Mouse (Mus musculus) lung, postnatal 36 days (tissue): ENCODE results near the gene Acot12.

Experiments
- DNase-seq: peaks from one replicate; pipeline ENCODE4 v3.0.0; 2022; ENCODE audit warnings: mixed read lengths

The Acot12 gene

GRCm38 (mm10) chr13:91741280-91742047, at the start of gene Acot12:
Gene Acot12, plus strand, starts transcription at chr13:91741512.
- DNase-seq: no peak

GRCm38 (mm10) chr13:91693615-91694014, 47.7 kb upstream of the Acot12 start:
- no peak for DNase-seq

GRCm38 (mm10) chr13:91695406-91695805, 45.9 kb upstream of the Acot12 start:
- no peak for DNase-seq

GRCm38 (mm10) chr13:91696109-91696645, 45.1 kb upstream of the Acot12 start:
- no peak for DNase-seq

- DNase-seq: peak; percentile 62
Measured at GRCm38 (mm10) chr13:91697011-91697410, 44.3 kb upstream of the Acot12 start.

DNA sequence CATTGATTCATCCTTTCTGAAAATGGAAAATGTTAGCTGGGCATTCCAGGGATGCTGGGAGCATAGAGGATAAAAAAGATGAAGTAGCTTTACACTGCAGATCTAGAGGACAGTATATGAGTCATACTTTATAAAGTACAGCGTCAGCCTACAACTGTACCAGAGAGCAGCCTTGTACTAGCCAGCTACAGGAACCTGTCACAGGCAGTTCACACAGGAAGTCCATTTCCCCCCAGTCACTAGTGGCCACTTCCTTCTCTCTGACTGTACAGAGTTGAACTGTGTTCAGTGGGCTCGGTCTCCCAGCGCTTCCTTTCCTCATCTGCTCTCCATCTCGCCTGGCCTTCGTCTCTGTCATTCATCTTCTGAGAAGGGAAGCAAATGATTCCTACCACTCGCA, 39.0 kb upstream of the Acot12 start:
- peak; percentile 11 for DNase-seq

- DNase-seq: no peak
Measured at GRCm38 (mm10) chr13:91719487-91719886, 21.8 kb upstream of the Acot12 start.

- peak; percentile 18 for DNase-seq
Measured at GRCm38 (mm10) chr13:91723108-91723735, 18.1 kb upstream of the Acot12 start.

- no peak for DNase-seq
Measured at GRCm38 (mm10) chr13:91723736-91724119, 17.6 kb upstream of the Acot12 start.

- DNase-seq: no peak
Measured at GRCm38 (mm10) chr13:91724211-91724610, 17.1 kb upstream of the Acot12 start.

DNA sequence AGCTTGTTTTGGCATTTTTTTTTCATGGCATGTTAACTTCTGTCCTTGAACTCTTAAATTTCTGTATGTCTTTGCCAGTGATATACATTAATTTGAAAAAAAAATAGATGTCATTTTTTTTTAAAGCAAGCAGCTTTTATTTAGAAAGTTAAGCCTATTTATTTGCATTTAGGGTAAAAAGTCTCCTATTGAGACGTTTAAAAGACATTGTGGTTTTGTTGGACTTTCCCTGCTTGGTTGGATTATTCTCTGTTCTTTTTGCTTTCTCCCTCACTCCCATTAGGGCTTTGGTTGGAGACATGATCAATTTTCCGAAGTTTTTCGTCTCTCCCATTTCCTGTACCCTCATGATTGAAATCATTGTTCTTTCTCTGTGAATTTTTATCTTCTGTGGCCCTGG, 16.2 kb upstream of the Acot12 start:
- DNase-seq: no peak

GRCm38 (mm10) chr13:91727899-91728298, 13.4 kb upstream of the Acot12 start:
- no peak for DNase-seq

GRCm38 (mm10) chr13:91737191-91737590, 4.1 kb upstream of the Acot12 start:
- DNase-seq: no peak

- no peak for DNase-seq
Measured at GRCm38 (mm10) chr13:91740851-91741250, 461 bp upstream of the Acot12 start.

DNA sequence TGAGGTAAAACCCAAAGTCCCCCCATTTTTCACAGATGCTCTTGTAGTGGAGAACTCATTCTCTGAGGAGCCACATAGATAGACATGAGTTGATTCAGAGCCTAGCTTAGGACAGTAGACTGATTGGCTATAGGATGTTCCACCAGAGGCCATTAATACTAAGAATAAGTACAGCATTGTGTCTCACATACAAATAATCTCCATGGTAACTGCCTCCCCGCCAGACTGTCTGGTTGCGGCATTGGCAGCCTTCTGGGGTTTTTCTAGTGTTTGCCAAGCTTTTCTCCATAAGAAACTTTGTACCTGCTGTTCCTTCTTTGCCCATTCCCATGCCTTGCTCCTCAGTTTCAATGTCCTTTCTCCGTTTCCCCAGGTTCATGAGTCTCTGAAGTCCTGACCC, 1.9 kb downstream of the Acot12 start:
- DNase-seq: no peak

- no peak for DNase-seq
Measured at GRCm38 (mm10) chr13:91746470-91746869, 5.2 kb downstream of the Acot12 start.

DNA sequence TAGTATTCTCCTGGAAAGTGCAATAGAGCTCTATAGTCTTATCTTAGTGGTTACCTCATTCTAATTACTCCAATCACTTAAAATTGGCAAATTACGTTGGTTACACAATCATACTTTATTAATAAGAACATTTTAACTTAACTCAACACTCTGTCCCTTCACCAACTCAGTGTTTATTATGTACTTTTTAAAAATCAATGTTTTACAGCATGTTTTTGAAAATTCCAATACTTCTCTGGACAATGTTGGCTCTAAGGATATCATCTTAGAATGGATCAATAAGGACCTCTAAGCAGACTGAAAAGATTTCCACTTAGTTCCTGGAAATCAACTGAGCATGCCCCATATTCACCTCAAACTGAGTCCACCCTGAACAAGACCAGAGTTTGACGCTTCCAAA, 7.1 kb downstream of the Acot12 start:
- DNase-seq: no peak

- no peak for DNase-seq
Measured at GRCm38 (mm10) chr13:91749981-91750380, 8.7 kb downstream of the Acot12 start.

GRCm38 (mm10) chr13:91753724-91754123, 12.4 kb downstream of the Acot12 start:
- no peak for DNase-seq

GRCm38 (mm10) chr13:91754762-91755161, 13.4 kb downstream of the Acot12 start:
- no peak for DNase-seq

DNA sequence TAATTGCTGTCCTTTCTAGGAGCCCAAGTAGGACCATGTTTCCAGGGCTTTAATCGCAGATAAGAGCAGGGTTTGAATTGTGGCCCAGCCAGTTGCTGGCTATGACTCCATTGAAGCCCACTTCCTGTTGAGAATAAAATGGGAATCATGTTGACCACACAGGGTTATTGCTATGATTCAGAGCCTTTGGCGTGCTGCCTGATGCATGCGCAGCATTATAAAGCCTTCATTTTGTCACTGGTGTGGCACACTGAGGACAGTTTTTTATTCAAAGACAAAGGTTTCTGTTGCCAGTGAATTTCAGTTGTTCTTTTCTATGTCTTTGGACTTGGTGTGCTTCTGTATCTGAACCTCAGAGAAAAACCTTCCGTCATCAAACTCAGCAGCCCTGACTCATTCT, 14.9 kb downstream of the Acot12 start:
- DNase-seq: no peak

GRCm38 (mm10) chr13:91758316-91759048, 17.2 kb downstream of the Acot12 start:
- no peak for DNase-seq

- DNase-seq: no peak
Measured at GRCm38 (mm10) chr13:91759791-91760190, 18.5 kb downstream of the Acot12 start.
